In genomic region chr10:39292703-39293496, GRCm38 (mm10) we compare ENCODE assay signal across 12 mouse cellular contexts.
DNase-seq lines count a peak whose midpoint lies in the region; ATAC-seq lines count a peak whose summit lies in the region.
"Had no signal": no experiment of that assay in that cellular context is flagged by ENCODE, and none has a peak within 500 bp of the region (broad histone marks: within the 10 kb centered on the region; RNA-seq: fewer than 3 reads in every experiment).

No protein-coding gene starts in this region.

- no peaks in the 10 kb centered on the region for H3K9me3 ChIP-seq in kidney, embryonic 15.5 days (replicated peaks)
- no peaks in the 10 kb centered on the region for H3K9me3 ChIP-seq in embryonic facial prominence, embryonic 13.5 days
- H3K9me3 ChIP-seq: forebrain, embryonic 15.5 days had no signal

- H3K9ac ChIP-seq in kidney, embryonic 15.5 days = no peak overlapping the region
- H3K9ac ChIP-seq in embryonic facial prominence, embryonic 13.5 days = no peak overlapping the region
- H3K9ac ChIP-seq: forebrain, embryonic 15.5 days had no signal

- ATAC-seq in kidney, embryonic 15.5 days (replicated peaks; ENCODE audit: low FRiP score) = peak; percentile 69
- no peak for ATAC-seq in embryonic facial prominence, embryonic 13.5 days (ENCODE audit: insufficient number of reproducible peaks, insufficient read depth, low FRiP score, low TSS enrichment, low read depth)
- ATAC-seq in megakaryocyte, adult 5-6 weeks (ENCODE audit: poor library complexity, severe bottlenecking) = peak; percentile 69
- no peak for ATAC-seq in megakaryocyte-erythroid progenitor cell, adult 5-6 weeks (replicated peaks; ENCODE audit: low FRiP score, low TSS enrichment, poor library complexity, severe bottlenecking)
- ATAC-seq: lung, postnatal 0 days had no signal

- WGBS in kidney, embryonic 15.5 days = 51% methylated on average over 11 of the region's 11 CpGs
- WGBS in embryonic facial prominence, embryonic 13.5 days = 46% methylated on average over 11 of the region's 11 CpGs

- no peak overlapping the region for H3K27ac ChIP-seq in kidney, embryonic 15.5 days
- peak overlapping the region; percentile 81; the same call in 1 of the 2 replicates for H3K27ac ChIP-seq in embryonic facial prominence, embryonic 13.5 days

- H3K4me3 ChIP-seq in kidney, embryonic 15.5 days (replicated peaks) = no peak overlapping the region
- H3K4me3 ChIP-seq in embryonic facial prominence, embryonic 13.5 days = no peak overlapping the region
- H3K4me3 ChIP-seq: forebrain, embryonic 15.5 days had no signal

- peaks cover 23% of the 10 kb centered on the region for H3K4me1 ChIP-seq in kidney, embryonic 15.5 days
- H3K4me1 ChIP-seq in embryonic facial prominence, embryonic 13.5 days = peaks cover 35% of the 10 kb centered on the region

- no peaks in the 10 kb centered on the region for H3K27me3 ChIP-seq in kidney, embryonic 15.5 days
- H3K27me3 ChIP-seq in embryonic facial prominence, embryonic 13.5 days = no peaks in the 10 kb centered on the region
- H3K27me3 ChIP-seq: forebrain, embryonic 15.5 days had no signal

- intact Hi-C loops in gastrocnemius, postnatal 36 days (cut with DNase I) = no loop called here

- no peaks in the 10 kb centered on the region for H3K36me3 ChIP-seq in kidney, embryonic 15.5 days
- H3K36me3 ChIP-seq in embryonic facial prominence, embryonic 13.5 days = no peaks in the 10 kb centered on the region
- H3K36me3 ChIP-seq: forebrain, embryonic 15.5 days had no signal

- no peak for DNase-seq in kidney, adult 9 months
- peak; percentile 64 for DNase-seq in CD4-positive, CD25-positive, alpha-beta regulatory T cell, adult 2 months (ENCODE audit: low read depth, low spot score)
- DNase-seq in gastrocnemius, postnatal 36 days = no peak
- no peak for DNase-seq in adrenal gland, adult 8-10 months
- DNase-seq: cerebellum, adult 11 months; kidney, adult 11 months had no signal

- no peak overlapping the region for H3K4me2 ChIP-seq in kidney, embryonic 15.5 days
- H3K4me2 ChIP-seq in embryonic facial prominence, embryonic 13.5 days = no peak overlapping the region
- H3K4me2 ChIP-seq: forebrain, embryonic 15.5 days had no signal

Comparison
In these comparisons a context has a peak if more than half of its experiments do, and no peak if none do; other contexts are left out.
1. ATAC-seq: peak in kidney, embryonic 15.5 days (single experiment) and megakaryocyte, adult 5-6 weeks (single experiment); none in embryonic facial prominence, embryonic 13.5 days (single experiment) and megakaryocyte-erythroid progenitor cell, adult 5-6 weeks (single experiment).